Mouse (Mus musculus): ENCODE measurements around the gene Exoc6.

- TF ChIP-seq POLR2A (IDR thresholded peaks at IDR 0.05; ENCODE audit: insufficient read depth, low read length), result no peak
- no peak for TF ChIP-seq CTCF (IDR thresholded peaks at IDR 0.05; ENCODE audit: low read depth, low read length)
Observed at GRCm38 (mm10) chr19:37534737-37535365, 15.4 kb upstream of the Exoc6 start.
